In the genomic region with DNA sequence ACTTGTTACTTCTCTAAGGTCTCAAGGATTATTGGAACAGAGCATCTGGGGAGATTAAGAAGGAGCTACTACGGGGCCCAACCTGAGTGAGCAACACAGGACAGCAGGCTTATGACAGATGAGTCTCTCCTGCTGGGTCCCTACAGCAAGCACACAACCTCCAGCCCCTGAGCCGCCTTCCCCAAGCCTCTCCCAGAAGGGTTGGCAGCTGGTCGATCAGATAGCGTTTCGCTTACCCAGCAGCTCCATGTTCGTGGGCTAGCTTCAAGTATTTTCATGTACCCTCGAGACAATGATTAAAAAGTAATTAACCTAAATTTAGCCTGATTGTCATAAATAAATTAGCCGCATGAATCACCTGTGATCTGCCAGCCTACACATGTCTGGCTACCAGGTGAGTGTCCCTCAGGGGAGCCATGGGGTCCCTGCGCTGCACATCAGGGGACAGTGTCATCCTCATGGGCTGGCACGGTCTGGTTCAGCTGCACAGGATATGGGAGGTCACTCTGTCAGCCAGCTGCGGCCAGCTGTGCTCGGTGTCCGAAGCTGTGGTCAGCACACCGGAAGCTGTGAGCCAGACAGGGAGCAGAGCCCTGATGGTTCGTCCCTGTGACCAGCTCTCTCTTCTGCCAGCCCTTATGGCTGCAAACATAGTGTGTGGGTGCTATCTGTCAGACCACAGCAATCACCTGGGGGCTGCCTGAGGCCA, we compare ENCODE assay signal across 1 mouse cellular context.
TF ChIP-seq lines count a peak whose summit lies in the region.

No protein-coding gene starts in this region.

TF ChIP-seq in MEL, 35 proteins besides CTCF, POLR2A, EP300 and RAD21:
- TF ChIP-seq JUND (IDR thresholded peaks at IDR 0.05; ENCODE audit: low read depth, low read length) = no peak
- no peak for TF ChIP-seq KAT2A (conservative IDR thresholded peaks at IDR 0.05; ENCODE audit: low read depth, low read length)
- TF ChIP-seq MAZ (IDR thresholded peaks at IDR 0.05; ENCODE audit: low read depth, low read length) = no peak
- TF ChIP-seq E2F4 (IDR thresholded peaks at IDR 0.05; ENCODE audit: borderline replicate concordance, low read depth, low read length) = no peak
- no peak for TF ChIP-seq MXI1 (IDR thresholded peaks at IDR 0.05; ENCODE audit: low read depth, low read length)
- no peak for TF ChIP-seq GABPA (IDR thresholded peaks at IDR 0.05; ENCODE audit: low read depth, low read length)
- TF ChIP-seq HCFC1 (IDR thresholded peaks at IDR 0.05; ENCODE audit: low read depth, low read length) = no peak
- no peak for TF ChIP-seq POLR2AphosphoS5 (IDR thresholded peaks at IDR 0.05; ENCODE audit: borderline replicate concordance, low read depth, low read length)
